Mouse (Mus musculus) right cerebral cortex, postnatal 4 days (tissue): ENCODE measurements at regions not wholly inside any gene's neighbourhood (a gene's known extent, or its start where the extent isn't known, plus 50 kb on each side); places are given as distances from the start of the nearest gene placed in this dataset.

Experiments
- DNase-seq: peaks from one replicate; pipeline ENCODE4 v3.0.0-alpha.2; 2022

GRCm38 (mm10) chr17:83959159-83959848 lies 111.5 kb upstream of the Haao start:
- no peak for DNase-seq

GRCm38 (mm10) chr17:83958706-83959105 lies 110.9 kb upstream of the Haao start:
- no peak for DNase-seq

- DNase-seq, result no peak
Observed at GRCm38 (mm10) chr17:83957661-83958540, 110.1 kb upstream of the Haao start.

- no peak for DNase-seq
Observed at GRCm38 (mm10) chr17:83956821-83957565, 109.2 kb upstream of the Haao start.

GRCm38 (mm10) chr17:83955978-83956377 lies 108.2 kb upstream of the Haao start:
- DNase-seq, result no peak

- DNase-seq, result no peak
Observed at GRCm38 (mm10) chr17:83955058-83955697, 107.4 kb upstream of the Haao start.

- peak; percentile 32 for DNase-seq
Observed at GRCm38 (mm10) chr17:83954291-83955057, 106.7 kb upstream of the Haao start.

GRCm38 (mm10) chr17:83953656-83954055 lies 105.9 kb upstream of the Haao start:
- no peak for DNase-seq

- no peak for DNase-seq
Observed at GRCm38 (mm10) chr17:83946718-83947117, 99.0 kb upstream of the Haao start.

- no peak for DNase-seq
Observed at GRCm38 (mm10) chr17:83939344-83939743, 91.6 kb upstream of the Haao start.

GRCm38 (mm10) chr17:83938671-83939244 lies 91.0 kb upstream of the Haao start:
- DNase-seq, result peak; percentile 68

GRCm38 (mm10) chr17:83937576-83937975 lies 89.8 kb upstream of the Haao start:
- DNase-seq, result peak; percentile 39

GRCm38 (mm10) chr17:83936677-83937076 lies 88.9 kb upstream of the Haao start:
- no peak for DNase-seq

- DNase-seq, result no peak
Observed at GRCm38 (mm10) chr17:83935969-83936368, 88.2 kb upstream of the Haao start.

- no peak for DNase-seq
Observed at GRCm38 (mm10) chr17:83935232-83935631, 87.5 kb upstream of the Haao start.

- no peak for DNase-seq
Observed at GRCm38 (mm10) chr17:83933743-83934142, 86.0 kb upstream of the Haao start.

GRCm38 (mm10) chr17:83930401-83930800 lies 82.6 kb upstream of the Haao start:
- DNase-seq, result no peak

- DNase-seq, result no peak
Observed at GRCm38 (mm10) chr17:83927749-83928387, 80.1 kb upstream of the Haao start.

GRCm38 (mm10) chr17:83924259-83924922 lies 76.6 kb upstream of the Haao start:
- no peak for DNase-seq

- DNase-seq, result no peak
Observed at GRCm38 (mm10) chr17:83920894-83921293, 73.1 kb upstream of the Haao start.

- no peak for DNase-seq
Observed at GRCm38 (mm10) chr17:83920225-83920624, 72.5 kb upstream of the Haao start.
